8 mouse cellular contexts compared by ENCODE assay signal in the genomic region with DNA sequence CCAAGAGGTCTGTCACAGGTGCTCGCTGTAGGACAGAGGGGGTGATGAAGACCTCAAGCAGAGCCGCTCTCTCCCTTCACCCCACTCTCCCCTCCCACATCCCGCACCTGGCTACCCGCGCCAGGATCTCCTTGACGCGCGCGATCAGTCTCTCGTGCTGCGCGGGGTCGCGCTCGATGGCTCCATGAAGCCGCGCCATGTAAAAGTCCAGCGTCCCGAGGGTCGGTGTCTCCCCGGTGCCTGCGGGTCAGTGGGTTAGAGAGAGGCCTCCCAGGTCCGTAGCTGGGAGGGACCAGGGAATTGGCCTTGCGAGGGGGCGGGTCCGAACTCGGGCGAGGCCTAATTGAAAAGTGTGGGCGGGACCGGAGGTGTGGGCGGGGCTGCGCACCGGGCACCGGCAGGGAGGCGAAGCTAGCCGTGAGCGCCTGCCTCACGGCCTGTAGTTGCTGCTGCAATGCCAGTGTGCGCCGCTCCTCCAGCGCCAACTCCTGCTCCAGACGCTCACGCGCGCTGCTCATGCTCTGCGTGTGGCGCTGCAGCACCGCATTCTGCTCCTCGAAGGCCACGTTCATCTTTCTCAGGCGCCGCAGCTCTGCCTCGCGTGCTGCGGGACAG. TPM values are rescaled to one million over a fixed set of nuclear protein-coding genes. Genes with fewer than 3 reads are reported as not detected.
A peak's percentile ranks its signal among the peaks of the same experiment; 100 is the strongest.
DNase-seq lines count a peak whose midpoint lies in the region; ATAC-seq lines count a peak whose summit lies in the region.

No protein-coding gene starts in this region.

- H3K9me3 ChIP-seq in hindbrain, embryonic 11.5 days (ENCODE audit: control insufficient read depth, low read length) = no peaks in the 10 kb centered on the region
- no peaks in the 10 kb centered on the region for H3K9me3 ChIP-seq in limb, embryonic 12.5 days
- H3K9me3 ChIP-seq in midbrain, embryonic 11.5 days (ENCODE audit: control insufficient read depth, low read length) = no peaks in the 10 kb centered on the region

- 4% methylated on average over 53 of the region's 55 CpGs for WGBS in hindbrain, embryonic 11.5 days
- WGBS in limb, embryonic 12.5 days = 5% methylated on average over 55 of the region's 55 CpGs
- 3% methylated on average over 54 of the region's 55 CpGs for WGBS in midbrain, embryonic 11.5 days

- 0 out of 2 replicates have a peak overlapping the region, but pooled peaks have one; percentile 11 for H3K9ac ChIP-seq in hindbrain, embryonic 11.5 days (ENCODE audit: low read depth, low read length)
- peak overlapping the region; percentile 47; the same call in 1 of the 2 replicates for H3K9ac ChIP-seq in limb, embryonic 12.5 days (replicated peaks)
- H3K9ac ChIP-seq in midbrain, embryonic 11.5 days (ENCODE audit: low read length) = no peak overlapping the region

- peak overlapping the region; percentile 14 for H3K4me3 ChIP-seq in hindbrain, embryonic 11.5 days (ENCODE audit: low read depth, low read length)
- peak overlapping the region; percentile 28 for H3K4me3 ChIP-seq in limb, embryonic 12.5 days (replicated peaks)
- no peak overlapping the region for H3K4me3 ChIP-seq in midbrain, embryonic 11.5 days (ENCODE audit: low read depth, low read length)

- H3K27me3 ChIP-seq in hindbrain, embryonic 11.5 days (ENCODE audit: control insufficient read depth, insufficient read depth, low read length) = peaks cover 40% of the 10 kb centered on the region
- peaks cover 62% of the 10 kb centered on the region for H3K27me3 ChIP-seq in limb, embryonic 12.5 days
- H3K27me3 ChIP-seq in midbrain, embryonic 11.5 days (ENCODE audit: control insufficient read depth, insufficient read depth, low read length) = peaks cover 38% of the 10 kb centered on the region

- peak overlapping the region; percentile 36 for H3K4me2 ChIP-seq in hindbrain, embryonic 11.5 days (replicated peaks; ENCODE audit: low read depth, low read length)
- H3K4me2 ChIP-seq in limb, embryonic 12.5 days = peak overlapping the region; percentile 58
- peak overlapping the region; percentile 29 for H3K4me2 ChIP-seq in midbrain, embryonic 11.5 days

- H3K27ac ChIP-seq in hindbrain, embryonic 11.5 days (ENCODE audit: low read depth, low read length) = 0 out of 2 replicates have a peak overlapping the region, but pooled peaks have one; percentile 24
- H3K27ac ChIP-seq in limb, embryonic 12.5 days = 0 out of 2 replicates have a peak overlapping the region, but pooled peaks have one; percentile 35
- no peak overlapping the region for H3K27ac ChIP-seq in midbrain, embryonic 11.5 days (ENCODE audit: low read depth, low read length)

- H3K36me3 ChIP-seq in hindbrain, embryonic 11.5 days (ENCODE audit: control insufficient read depth, insufficient read depth, low read length) = no peaks in the 10 kb centered on the region; the same call in 1 of the 2 replicates
- H3K36me3 ChIP-seq in limb, embryonic 12.5 days = peaks cover 30% of the 10 kb centered on the region
- no peaks in the 10 kb centered on the region for H3K36me3 ChIP-seq in midbrain, embryonic 11.5 days (ENCODE audit: control insufficient read depth, insufficient read depth, low read length)

- DNase-seq in ovary, adult 18-20 months (ENCODE audit: low spot score) = peak; percentile 62
- DNase-seq in ovary, postnatal 10 days (ENCODE audit: low spot score) = no peak
- DNase-seq in embryo, embryonic 10 days (ENCODE audit: low spot score) = peak; percentile 85
- peak; percentile 68 for DNase-seq in hindbrain, embryonic 11.5 days (ENCODE audit: low spot score)
- peak; percentile 92 for DNase-seq in midbrain, embryonic 11.5 days (ENCODE audit: low spot score, missing footprints)
- peak; percentile 51 to 84 for DNase-seq in spleen, postnatal 10 days (ENCODE audit: low spot score in 2 of 2)
- DNase-seq in layer of hippocampus, postnatal 25 days (ENCODE audit: extremely low spot score in 1 of 2, low spot score in 1 of 2) = no peak

- no peak for ATAC-seq in hindbrain, embryonic 11.5 days (ENCODE audit: low FRiP score)
- no peak for ATAC-seq in limb, embryonic 12.5 days (ENCODE audit: insufficient number of reproducible peaks, insufficient read depth, low FRiP score, low TSS enrichment, low read depth)
- ATAC-seq in midbrain, embryonic 11.5 days (ENCODE audit: low FRiP score) = no peak

- H3K4me1 ChIP-seq in hindbrain, embryonic 11.5 days (replicated peaks; ENCODE audit: control insufficient read depth, insufficient read depth, low read length) = peaks cover 16% of the 10 kb centered on the region; the same call in 1 of the 2 replicates
- peaks cover 49% of the 10 kb centered on the region for H3K4me1 ChIP-seq in limb, embryonic 12.5 days (replicated peaks)
- H3K4me1 ChIP-seq in midbrain, embryonic 11.5 days (ENCODE audit: control insufficient read depth, insufficient read depth, low read length) = peaks cover 32% of the 10 kb centered on the region

RNA-seq across cellular contexts. Expression of gene Gipc3, which starts 3.5 kb away (rescaled TPM):
- polyA plus RNA-seq in hindbrain, embryonic 11.5 days (2014; fragmentation: Nextera tagmentation; extraction: Ambion mirVana) = not detected in 2 replicates
- 0.05 TPM in 1 of 2 replicates, not detected in the other for polyA plus RNA-seq in limb, embryonic 12.5 days (2016; fragmentation: Nextera tagmentation; extraction: Ambion mirVana)
- 0.04 TPM in 1 of 2 replicates, not detected in the other for polyA plus RNA-seq in midbrain, embryonic 11.5 days (2014; fragmentation: Nextera tagmentation; extraction: Ambion mirVana)
- 1 to 10 TPM; 1.6 to 1.9 TPM for total RNA-seq in layer of hippocampus, postnatal 25 days (2021)

RNA-seq across cellular contexts. Expression of gene Hmg20b, which starts 3.7 kb away (rescaled TPM):
- polyA plus RNA-seq in hindbrain, embryonic 11.5 days (2014; fragmentation: Nextera tagmentation; extraction: Ambion mirVana) = 90.2 and 100 TPM in 2 replicates
- polyA plus RNA-seq in limb, embryonic 12.5 days (2016; fragmentation: Nextera tagmentation; extraction: Ambion mirVana) = 122 TPM in 2 replicates
- polyA plus RNA-seq in midbrain, embryonic 11.5 days (2014; fragmentation: Nextera tagmentation; extraction: Ambion mirVana) = 89.1 and 97.7 TPM in 2 replicates
- total RNA-seq in layer of hippocampus, postnatal 25 days (2021) = 10 to 100 TPM; 31.3 to 31.6 TPM

RNA-seq across cellular contexts. Expression of gene Mfsd12, which starts 10.7 kb away (rescaled TPM):
- polyA plus RNA-seq in hindbrain, embryonic 11.5 days (2014; fragmentation: Nextera tagmentation; extraction: Ambion mirVana) = 3.9 and 4.6 TPM in 2 replicates
- 12.5 and 13.3 TPM in 2 replicates for polyA plus RNA-seq in limb, embryonic 12.5 days (2016; fragmentation: Nextera tagmentation; extraction: Ambion mirVana)
- 2.8 and 4.4 TPM in 2 replicates for polyA plus RNA-seq in midbrain, embryonic 11.5 days (2014; fragmentation: Nextera tagmentation; extraction: Ambion mirVana)
- total RNA-seq in layer of hippocampus, postnatal 25 days (2021) = 10 to 100 TPM; 46.6 to 50.7 TPM

RNA-seq across cellular contexts. Expression of gene Tbxa2r, which starts 18.0 kb away (rescaled TPM):
- polyA plus RNA-seq in hindbrain, embryonic 11.5 days (2014; fragmentation: Nextera tagmentation; extraction: Ambion mirVana) = 2.3 TPM in 2 replicates
- polyA plus RNA-seq in limb, embryonic 12.5 days (2016; fragmentation: Nextera tagmentation; extraction: Ambion mirVana) = 2.2 and 2.6 TPM in 2 replicates
- 2.4 and 2.6 TPM in 2 replicates for polyA plus RNA-seq in midbrain, embryonic 11.5 days (2014; fragmentation: Nextera tagmentation; extraction: Ambion mirVana)
- 1 to 10 TPM; 1.1 to 1.5 TPM for total RNA-seq in layer of hippocampus, postnatal 25 days (2021)

RNA-seq across cellular contexts. Expression of gene 4930404N11Rik, which starts 19.1 kb away (rescaled TPM):
- 0.47 TPM in 1 of 2 replicates, not detected in the other for polyA plus RNA-seq in hindbrain, embryonic 11.5 days (2014; fragmentation: Nextera tagmentation; extraction: Ambion mirVana)
- 0.76 and 0.79 TPM in 2 replicates for polyA plus RNA-seq in limb, embryonic 12.5 days (2016; fragmentation: Nextera tagmentation; extraction: Ambion mirVana)
- 0.12 TPM in 1 of 2 replicates, not detected in the other for polyA plus RNA-seq in midbrain, embryonic 11.5 days (2014; fragmentation: Nextera tagmentation; extraction: Ambion mirVana)
- total RNA-seq in layer of hippocampus, postnatal 25 days (2021) = 1 to 10 TPM; 1.1 to 1.2 TPM

Comparison
In these comparisons a context has a peak if more than half of its experiments do, and no peak if none do; other contexts are left out.
1. DNase-seq: peak in ovary, adult 18-20 months (single experiment), embryo, embryonic 10 days (single experiment), hindbrain, embryonic 11.5 days (single experiment), midbrain, embryonic 11.5 days (single experiment) and spleen, postnatal 10 days (2 of 2); none in ovary, postnatal 10 days (single experiment) and layer of hippocampus, postnatal 25 days (0 of 2).
2. Peak in every context shown above with its lines, with median percentiles within 50 percentile points of each other: H3K4me2 ChIP-seq.